Comparison of ENCODE assay signal across 36 mouse cellular contexts in genomic region chr1:72722646-72723045, GRCm38 (mm10). TPM values are rescaled to one million over a fixed set of nuclear protein-coding genes. Genes with fewer than 3 reads are reported as not detected.
DNase-seq lines count a peak whose midpoint lies in the region.
"Had no signal": no experiment of that assay in that cellular context is flagged by ENCODE, and none has a peak within 500 bp of the region (broad histone marks: within the 10 kb centered on the region; RNA-seq: fewer than 3 reads in every experiment).

No protein-coding gene starts in this region.

- no peaks in the 10 kb centered on the region for H3K9me3 ChIP-seq in embryonic facial prominence, embryonic 10.5 days
- H3K9me3 ChIP-seq: embryonic facial prominence, embryonic 12.5 days; hindbrain, embryonic 10.5 days; hindbrain, embryonic 15.5 days; kidney, embryonic 15.5 days; limb, embryonic 13.5 days; lung, embryonic 15.5 days; midbrain, embryonic 10.5 days; neural tube, embryonic 13.5 days; stomach, embryonic 15.5 days had no signal

- H3K36me3 ChIP-seq in embryonic facial prominence, embryonic 10.5 days (replicated peaks), result peaks cover 22% of the 10 kb centered on the region
- H3K36me3 ChIP-seq: lung, embryonic 15.5 days; stomach, embryonic 15.5 days had no signal

- DNase-seq in cerebellum, postnatal 14 days, result peak; percentile 50 to 67
- no peak for DNase-seq in cerebellum, adult 11-12 months
- DNase-seq in heart, adult 11 months, result peak; percentile 81
- DNase-seq in heart, postnatal 36 days, result no peak
- peak; percentile 22 for DNase-seq in Muller cell, postnatal 12 days (ENCODE audit: inconsistent ontology term)
- no peak for DNase-seq in embryonic facial prominence, embryonic 10.5 days (ENCODE audit: low spot score)
- DNase-seq in right cerebral cortex, postnatal 36 days (ENCODE audit: low spot score in 2 of 2), result no peak
- DNase-seq: adrenal gland, postnatal 25 days; gastrocnemius, postnatal 10 days; kidney, adult 11 months; kidney, postnatal 25 days had no signal

- WGBS in embryonic facial prominence, embryonic 10.5 days, result 50% methylated on average over 8 of the region's 8 CpGs

- no peak overlapping the region for H3K4me3 ChIP-seq in embryonic facial prominence, embryonic 10.5 days
- H3K4me3 ChIP-seq: embryonic facial prominence, embryonic 12.5 days; hindbrain, embryonic 10.5 days; hindbrain, embryonic 15.5 days; kidney, embryonic 15.5 days; limb, embryonic 13.5 days; lung, embryonic 15.5 days; midbrain, embryonic 10.5 days; myocyte; neural tube, embryonic 13.5 days; stomach, embryonic 15.5 days had no signal

- intact Hi-C loops in heart, postnatal 36 days (cut with DNase I), result no loop called here

- no peaks in the 10 kb centered on the region for H3K27me3 ChIP-seq in embryonic facial prominence, embryonic 10.5 days (replicated peaks; ENCODE audit: low read depth, poor library complexity, severe bottlenecking)
- H3K27me3 ChIP-seq: embryonic facial prominence, embryonic 12.5 days; hindbrain, embryonic 15.5 days; kidney, embryonic 15.5 days; limb, embryonic 13.5 days; lung, embryonic 15.5 days; neural tube, embryonic 13.5 days; stomach, embryonic 15.5 days had no signal

- H3K4me1 ChIP-seq in embryonic facial prominence, embryonic 10.5 days, result peaks cover 11% of the 10 kb centered on the region
- H3K4me1 ChIP-seq: embryonic facial prominence, embryonic 12.5 days; hindbrain, embryonic 15.5 days; limb, embryonic 13.5 days had no signal

- H3K27ac ChIP-seq in embryonic facial prominence, embryonic 10.5 days (replicated peaks), result 0 out of 2 replicates have a peak overlapping the region, but pooled peaks have one; percentile 8
- H3K27ac ChIP-seq: embryonic facial prominence, embryonic 12.5 days; hindbrain, embryonic 10.5 days; hindbrain, embryonic 15.5 days; kidney, embryonic 15.5 days; limb, embryonic 13.5 days; lung, embryonic 15.5 days; midbrain, embryonic 10.5 days; neural tube, embryonic 13.5 days; stomach, embryonic 15.5 days had no signal

RNA-seq across cellular contexts. Expression of gene Rpl37a, which starts 11.6 kb away (rescaled TPM):
- total RNA-seq in heart, postnatal 36 days (2021), result 100 to 1,000 TPM; 587 to 604 TPM
- polyA plus RNA-seq in embryonic facial prominence, embryonic 10.5 days (2016; fragmentation: Nextera tagmentation; extraction: Ambion mirVana), result 1,442 and 1,468 TPM in 2 replicates

RNA-seq across cellular contexts. Expression of gene Ankar, which starts 22.3 kb away (rescaled TPM):
- total RNA-seq in heart, postnatal 36 days (2021), result not detected
- polyA plus RNA-seq in embryonic facial prominence, embryonic 10.5 days (2016; fragmentation: Nextera tagmentation; extraction: Ambion mirVana), result not detected in 2 replicates
- total RNA-seq: adrenal gland, adult 18-20 months; adrenal gland, postnatal 25 days; gastrocnemius, postnatal 10 days; layer of hippocampus, adult 18-20 months; layer of hippocampus, postnatal 10 days; left cerebral cortex, adult 18-20 months; left cerebral cortex, postnatal 14 days; megakaryocyte progenitor cell, adult 5-6 weeks; midbrain, postnatal 0 days had no signal
- polyA plus RNA-seq: CD4-positive, CD25-positive, alpha-beta regulatory T cell, adult 4 months; embryonic facial prominence, embryonic 12.5 days; forebrain, embryonic 16.5 days; heart, embryonic 11.5 days; heart, postnatal 0 days; hindbrain, embryonic 10.5 days; hindbrain, embryonic 15.5 days; kidney, embryonic 15.5 days; limb, embryonic 13.5 days; liver, embryonic 11.5 days; liver, embryonic 16.5 days; lung, embryonic 15.5 days; midbrain, embryonic 10.5 days; midbrain, postnatal 0 days; myocyte; neural tube, embryonic 13.5 days; small intestine, adult 2 months; stomach, embryonic 15.5 days; urinary bladder, adult 2 months had no signal

Comparison
In these comparisons a context has a peak if more than half of its experiments do, and no peak if none do; other contexts are left out.
1. DNase-seq: peak in cerebellum, postnatal 14 days (2 of 2), heart, adult 11 months (single experiment) and Muller cell, postnatal 12 days (single experiment); none in cerebellum, adult 11-12 months (single experiment), heart, postnatal 36 days (0 of 2), embryonic facial prominence, embryonic 10.5 days (single experiment) and right cerebral cortex, postnatal 36 days (0 of 2).